Mouse (Mus musculus) embryonic facial prominence, embryonic 15.5 days (tissue): ENCODE measurements around the gene Slc17a9. TPM values are rescaled to one million over a fixed set of nuclear protein-coding genes. Genes with fewer than 3 reads are reported as not detected.

Experiments
- ATAC-seq: fragments of 200-750 bp; cut with Nextera tagmentation; 2 replicates; pipeline ENCODE4 v1.8.0; 2017; ENCODE audit warnings: low read depth, moderate TSS enrichment; ENCODE audit not compliant: insufficient number of reproducible peaks, low FRiP score, low TSS enrichment
- H3K27ac ChIP-seq: fragments of 300-500 bp; sonication (generic); replicated peaks from 2 replicates; pipeline ENCODE4 v1.5.1; 2015; ENCODE audit warnings: mild to moderate bottlenecking, inconsistent platforms
- H3K27me3 ChIP-seq: fragments of 300-500 bp; sonication (generic); 2 replicates; pipeline ENCODE4 v1.6.1; 2015; ENCODE audit warnings: inconsistent platforms
- H3K36me3 ChIP-seq: fragments of 300-500 bp; sonication (generic); 2 replicates; pipeline ENCODE4 v1.6.1; 2015; ENCODE audit warnings: mild to moderate bottlenecking, inconsistent platforms
- H3K4me1 ChIP-seq: fragments of 300-500 bp; sonication (generic); 2 replicates; pipeline ENCODE4 v1.6.1; 2015; ENCODE audit warnings: inconsistent platforms
- H3K4me2 ChIP-seq: fragments of 300-500 bp; sonication (generic); replicated peaks from 2 replicates; pipeline ENCODE4 v1.6.1; 2015; ENCODE audit warnings: mild to moderate bottlenecking, inconsistent platforms
- H3K4me3 ChIP-seq: fragments of 300-500 bp; sonication (generic); replicated peaks from 2 replicates; pipeline ENCODE4 v1.5.1; 2015; ENCODE audit warnings: mild to moderate bottlenecking, inconsistent platforms
- H3K9ac ChIP-seq: fragments of 300-500 bp; sonication (generic); 2 replicates; pipeline ENCODE4 v1.6.1; 2015; ENCODE audit warnings: inconsistent platforms
- H3K9me3 ChIP-seq: fragments of 300-500 bp; sonication (generic); replicated peaks from 2 replicates; pipeline ENCODE4 v1.6.1; 2016; ENCODE audit warnings: inconsistent platforms
- WGBS: fragments of 180-500 bp; shearing (Covaris S2); methylation state at CpG from one replicate; pipeline ENCODE4 v1.1.7; 2015; 5-methylcytosine and 5-hydroxymethylcytosine counted together
- polyA plus RNA-seq: library from polyadenylated mRNA; unstranded; fragments of >200 nt; fragmentation: Nextera tagmentation; extraction: Ambion mirVana; gene quantifications from 2 replicates; pipeline ENCODE4 v1.2.1, GENCODE M21; 2015

The Slc17a9 gene
- polyA plus RNA-seq, 1 experiment from 2014 or later: 3.7 TPM

GRCm38 (mm10) chr2:180758513-180759263 lies 33.6 kb downstream of the Slc17a9 start:
- Histone ChIP-seq H3K9me3 (no peaks in the 10 kb centered on the region), H3K27me3 (peaks cover 11% of the 10 kb centered on the region; the same call in 1 of the 2 replicates), H3K9ac (no peak overlapping the region), H3K4me3 (no peak overlapping the region), H3K4me2 (no peak overlapping the region), H3K4me1 (no peaks in the 10 kb centered on the region), H3K27ac (no peak overlapping the region), H3K36me3 (no peaks in the 10 kb centered on the region)
- ATAC-seq: no peak
- 44% methylated on average over 15 of the region's 15 CpGs for WGBS

- Histone ChIP-seq H3K9me3 (no peaks in the 10 kb centered on the region), H3K4me2 (no peak overlapping the region), H3K36me3 (no peaks in the 10 kb centered on the region), H3K27ac (no peak overlapping the region), H3K4me3 (no peak overlapping the region), H3K9ac (no peak overlapping the region), H3K4me1 (no peaks in the 10 kb centered on the region), H3K27me3 (0 out of 2 replicates have a peak, but pooled peaks cover 4% of the 10 kb centered on the region)
- WGBS: 66% methylated on average over 11 of the region's 11 CpGs
- no peak for ATAC-seq
These were observed 39.9 kb downstream of the Slc17a9 start for GRCm38 (mm10) chr2:180764986-180765385.

GRCm38 (mm10) chr2:180765713-180766112 lies 40.6 kb downstream of the Slc17a9 start:
- no peak overlapping the region for H3K9ac ChIP-seq
- no peak overlapping the region for H3K4me2 ChIP-seq
- H3K4me1 ChIP-seq: no peaks in the 10 kb centered on the region
- H3K27ac ChIP-seq: no peak overlapping the region
- no peak for ATAC-seq
- H3K36me3 ChIP-seq: no peaks in the 10 kb centered on the region
- H3K4me3 ChIP-seq: no peak overlapping the region
- H3K9me3 ChIP-seq: no peaks in the 10 kb centered on the region
- WGBS: 55% methylated on average over 7 of the region's 7 CpGs
- H3K27me3 ChIP-seq: peaks cover 11% of the 10 kb centered on the region; the same call in 1 of the 2 replicates

- ATAC-seq: no peak
- H3K36me3 ChIP-seq: no peaks in the 10 kb centered on the region
- no peaks in the 10 kb centered on the region for H3K9me3 ChIP-seq
- peaks cover 14% of the 10 kb centered on the region for H3K4me1 ChIP-seq
- no peak overlapping the region for H3K9ac ChIP-seq
- H3K4me3 ChIP-seq: no peak overlapping the region
- 4% methylated on average over 12 of the region's 12 CpGs for WGBS
- H3K27me3 ChIP-seq: peaks cover 93% of the 10 kb centered on the region
- no peak overlapping the region for H3K4me2 ChIP-seq
- H3K27ac ChIP-seq: no peak overlapping the region
These were observed 50.2 kb downstream of the Slc17a9 start for GRCm38 (mm10) chr2:180775223-180775622.

- WGBS: 3% methylated on average over 15 of the region's 15 CpGs
- no peak overlapping the region for H3K27ac ChIP-seq
- no peak overlapping the region for H3K4me2 ChIP-seq
- H3K4me3 ChIP-seq: no peak overlapping the region
- ATAC-seq: no peak
- H3K36me3 ChIP-seq: no peaks in the 10 kb centered on the region
- H3K9me3 ChIP-seq: no peaks in the 10 kb centered on the region
- peaks cover 89% of the 10 kb centered on the region for H3K27me3 ChIP-seq
- H3K4me1 ChIP-seq: peaks cover 14% of the 10 kb centered on the region
- H3K9ac ChIP-seq: no peak overlapping the region
These were observed 50.6 kb downstream of the Slc17a9 start for GRCm38 (mm10) chr2:180775641-180776040.

GRCm38 (mm10) chr2:180776793-180777192 lies 51.7 kb downstream of the Slc17a9 start, which contains the start of gene Bhlhe23:
Bhlhe23 (minus strand) TSS chr2:180776900.
- Histone ChIP-seq H3K36me3 (no peaks in the 10 kb centered on the region), H3K4me1 (peaks cover 14% of the 10 kb centered on the region), H3K9ac (no peak within 1 kb of the TSS), H3K27me3 (peaks cover 93% of the 10 kb centered on the region), H3K4me2 (peak within 1 kb of the TSS; percentile 41), H3K4me3 (peak within 1 kb of the TSS; percentile 27), H3K9me3 (no peaks in the 10 kb centered on the region), H3K27ac (no peak within 1 kb of the TSS)
- WGBS: under 1% methylated on average over 28 of the region's 28 CpGs
- no peak for ATAC-seq

GRCm38 (mm10) chr2:180779226-180780104 lies 54.4 kb downstream of the Slc17a9 start:
- no peak overlapping the region for H3K4me3 ChIP-seq
- WGBS: 21% methylated on average over 12 of the region's 12 CpGs
- no peak overlapping the region for H3K27ac ChIP-seq
- no peaks in the 10 kb centered on the region for H3K9me3 ChIP-seq
- peaks cover 73% of the 10 kb centered on the region for H3K27me3 ChIP-seq
- H3K4me1 ChIP-seq: peaks cover 14% of the 10 kb centered on the region
- H3K4me2 ChIP-seq: no peak overlapping the region
- no peak for ATAC-seq
- no peaks in the 10 kb centered on the region for H3K36me3 ChIP-seq
- H3K9ac ChIP-seq: no peak overlapping the region

GRCm38 (mm10) chr2:180780282-180780681 lies 55.2 kb downstream of the Slc17a9 start:
- H3K36me3 ChIP-seq: no peaks in the 10 kb centered on the region
- peaks cover 12% of the 10 kb centered on the region for H3K4me1 ChIP-seq
- H3K9me3 ChIP-seq: no peaks in the 10 kb centered on the region
- WGBS: 8% methylated on average over 2 of the region's 2 CpGs
- ATAC-seq: no peak
- no peak overlapping the region for H3K9ac ChIP-seq
- H3K27ac ChIP-seq: no peak overlapping the region
- H3K27me3 ChIP-seq: peaks cover 65% of the 10 kb centered on the region
- H3K4me2 ChIP-seq: no peak overlapping the region
- no peak overlapping the region for H3K4me3 ChIP-seq

- no peak overlapping the region for H3K4me2 ChIP-seq
- H3K4me3 ChIP-seq: no peak overlapping the region
- H3K27ac ChIP-seq: no peak overlapping the region
- no peak for ATAC-seq
- H3K27me3 ChIP-seq: peaks cover 28% of the 10 kb centered on the region
- no peaks in the 10 kb centered on the region for H3K9me3 ChIP-seq
- no peaks in the 10 kb centered on the region for H3K36me3 ChIP-seq
- 0 out of 2 replicates have a peak, but pooled peaks cover 2% of the 10 kb centered on the region for H3K4me1 ChIP-seq
- no peak overlapping the region for H3K9ac ChIP-seq
These were observed 61.7 kb downstream of the Slc17a9 start for GRCm38 (mm10) chr2:180786732-180787131.

GRCm38 (mm10) chr2:180787566-180788232 lies 62.6 kb downstream of the Slc17a9 start:
- H3K4me3 ChIP-seq: no peak overlapping the region
- no peak overlapping the region for H3K4me2 ChIP-seq
- H3K27ac ChIP-seq: no peak overlapping the region
- ATAC-seq: no peak
- peaks cover 23% of the 10 kb centered on the region for H3K27me3 ChIP-seq
- 66% methylated on average over 13 of the region's 13 CpGs for WGBS
- H3K9me3 ChIP-seq: no peaks in the 10 kb centered on the region
- no peaks in the 10 kb centered on the region for H3K36me3 ChIP-seq
- 0 out of 2 replicates have a peak, but pooled peaks cover 2% of the 10 kb centered on the region for H3K4me1 ChIP-seq
- H3K9ac ChIP-seq: no peak overlapping the region

GRCm38 (mm10) chr2:180788386-180788785 lies 63.3 kb downstream of the Slc17a9 start:
- Histone ChIP-seq H3K9me3 (no peaks in the 10 kb centered on the region), H3K9ac (no peak overlapping the region), H3K27ac (no peak overlapping the region), H3K36me3 (no peaks in the 10 kb centered on the region), H3K27me3 (peaks cover 23% of the 10 kb centered on the region), H3K4me2 (no peak overlapping the region), H3K4me1 (0 out of 2 replicates have a peak, but pooled peaks cover 2% of the 10 kb centered on the region), H3K4me3 (no peak overlapping the region)
- no peak for ATAC-seq
- 19% methylated on average over 2 of the region's 2 CpGs for WGBS
